Mouse (Mus musculus): ENCODE measurements around the gene Nsd2. TPM values are rescaled to one million over a fixed set of nuclear protein-coding genes. Genes with fewer than 3 reads are reported as not detected.

Nsd2 gene
- 100 to 1,000 TPM; 118 to 119 TPM for total RNA-seq (2021)
- long read RNA-seq, full-length matches to known transcripts, result 1 of 40 reads
- long read RNA-seq, partial matches to known transcripts, result 6 of 40 reads
- long read RNA-seq, other reads (novel, unspliced or antisense), result 33 of 40 reads

GRCm38 (mm10) chr5:33819876-33820732 is at the start of gene Nsd2:
Nsd2 (plus strand) TSS chr5:33820725.
- DNase-seq (ENCODE audit: low spot score in 2 of 2), result peak; percentile 90 to 93

GRCm38 (mm10) chr5:33777195-33777594 is 43.3 kb upstream of the Nsd2 start:
- DNase-seq (ENCODE audit: low spot score in 2 of 2), result no peak

- no peak for DNase-seq (ENCODE audit: low spot score in 2 of 2)
Measured at GRCm38 (mm10) chr5:33781964-33782344, 38.6 kb upstream of the Nsd2 start.

GRCm38 (mm10) chr5:33782345-33782998 is 38.1 kb upstream of the Nsd2 start, which contains the start of gene Letm1:
Letm1 (minus strand) TSS chr5:33782817.
- DNase-seq (ENCODE audit: low spot score in 2 of 2), result peak; percentile 96 to 97

GRCm38 (mm10) chr5:33782999-33783390 is 37.5 kb upstream of the Nsd2 start:
- no peak for DNase-seq (ENCODE audit: low spot score in 2 of 2)

DNA sequence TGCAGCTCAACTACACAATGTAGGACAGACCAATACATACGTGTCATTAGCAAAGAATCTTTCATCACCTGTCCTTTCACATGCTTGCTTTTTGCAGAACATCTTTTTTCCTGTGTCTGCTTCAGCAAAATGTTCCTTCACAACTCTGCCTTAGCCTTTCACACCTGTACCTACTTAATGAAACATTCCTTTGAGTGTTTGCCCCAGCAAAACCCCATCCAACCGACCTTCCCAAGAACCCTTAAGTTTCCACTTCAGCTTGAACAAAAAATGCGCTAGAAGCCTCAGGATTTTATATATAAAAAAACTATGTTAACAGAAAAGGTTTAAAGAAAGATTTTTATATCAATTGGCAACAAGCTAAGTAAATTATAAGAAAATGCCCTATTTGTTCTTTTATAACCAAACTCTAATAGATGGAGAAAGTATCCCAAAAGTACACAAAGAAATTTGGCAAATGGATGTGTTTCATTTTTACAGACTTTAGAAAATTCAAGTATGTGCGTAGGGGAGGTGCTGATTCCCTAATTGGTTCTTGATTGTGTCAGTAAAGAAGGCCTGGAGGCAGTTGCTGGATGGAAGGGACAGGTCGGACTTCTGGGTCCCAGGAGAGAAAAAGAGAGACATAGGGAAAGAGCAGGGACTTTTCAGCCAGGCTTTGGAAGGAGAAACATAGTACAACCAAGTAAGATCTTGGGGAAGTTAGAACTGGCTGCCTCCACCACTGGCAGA is 28.4 kb upstream of the Nsd2 start:
- no peak for DNase-seq (ENCODE audit: low spot score in 2 of 2)

DNA sequence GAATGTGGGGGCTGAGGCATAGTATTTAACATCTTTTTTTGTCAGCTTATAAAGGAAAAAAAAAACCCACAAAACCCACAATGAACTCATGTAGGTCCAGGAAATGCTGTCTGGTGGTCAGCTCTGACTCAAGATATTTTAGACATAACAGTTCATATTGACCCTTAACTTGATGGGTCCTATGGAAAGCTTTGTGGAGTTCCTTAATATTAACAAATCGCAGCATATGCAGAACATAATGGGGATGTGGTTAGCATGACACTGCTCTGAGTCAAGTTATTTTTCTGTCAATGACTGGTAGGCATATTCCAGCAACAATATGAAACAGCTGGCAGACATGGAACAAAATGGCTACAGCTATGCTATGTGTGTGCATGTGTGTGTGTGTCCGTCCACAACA is 17.2 kb upstream of the Nsd2 start:
- no peak for DNase-seq (ENCODE audit: low spot score in 2 of 2)

DNA sequence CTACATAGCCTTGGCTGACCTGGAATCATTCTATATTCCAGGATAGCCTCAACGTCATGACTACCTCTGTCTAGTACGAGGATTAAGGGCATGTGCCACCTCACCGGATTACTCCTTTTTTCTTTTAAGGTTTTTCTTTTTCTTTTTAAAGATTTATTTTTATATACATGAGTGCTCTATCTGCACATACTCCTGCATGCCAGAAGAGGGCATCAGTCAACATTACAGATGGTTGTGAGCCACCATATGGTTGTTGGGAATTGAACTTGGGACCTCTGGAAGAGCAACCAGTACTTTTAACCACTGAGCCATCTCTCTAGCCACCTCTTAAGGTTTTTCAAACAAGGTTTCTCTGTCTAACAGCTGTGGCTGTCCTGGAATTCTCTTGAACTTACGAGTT is 9.0 kb upstream of the Nsd2 start:
- no peak for DNase-seq (ENCODE audit: low spot score in 2 of 2)

- no peak for DNase-seq (ENCODE audit: low spot score in 2 of 2)
Measured at GRCm38 (mm10) chr5:33816008-33816725, 4.4 kb upstream of the Nsd2 start.

DNA sequence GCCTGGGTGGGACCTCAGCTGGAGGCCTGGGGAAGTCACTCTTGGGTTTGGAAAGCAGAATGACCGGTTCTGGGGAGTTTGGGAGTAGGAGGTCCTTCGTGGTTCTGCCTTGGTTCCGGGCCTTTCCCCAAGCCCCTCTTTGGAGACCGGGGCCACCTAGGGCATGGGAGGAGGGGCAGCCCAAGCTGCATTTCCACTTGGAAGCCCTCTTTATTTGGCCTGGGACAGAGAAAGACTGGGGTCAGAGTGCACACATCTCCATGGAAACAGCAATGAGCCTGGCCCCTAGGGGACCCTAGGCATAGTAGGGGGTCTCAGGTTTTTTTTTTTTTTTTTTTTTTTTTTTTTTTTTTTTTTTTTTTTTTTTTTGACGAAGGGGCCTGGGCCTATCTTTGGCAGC is 2.4 kb upstream of the Nsd2 start:
- no peak for DNase-seq (ENCODE audit: low spot score in 2 of 2)

DNA sequence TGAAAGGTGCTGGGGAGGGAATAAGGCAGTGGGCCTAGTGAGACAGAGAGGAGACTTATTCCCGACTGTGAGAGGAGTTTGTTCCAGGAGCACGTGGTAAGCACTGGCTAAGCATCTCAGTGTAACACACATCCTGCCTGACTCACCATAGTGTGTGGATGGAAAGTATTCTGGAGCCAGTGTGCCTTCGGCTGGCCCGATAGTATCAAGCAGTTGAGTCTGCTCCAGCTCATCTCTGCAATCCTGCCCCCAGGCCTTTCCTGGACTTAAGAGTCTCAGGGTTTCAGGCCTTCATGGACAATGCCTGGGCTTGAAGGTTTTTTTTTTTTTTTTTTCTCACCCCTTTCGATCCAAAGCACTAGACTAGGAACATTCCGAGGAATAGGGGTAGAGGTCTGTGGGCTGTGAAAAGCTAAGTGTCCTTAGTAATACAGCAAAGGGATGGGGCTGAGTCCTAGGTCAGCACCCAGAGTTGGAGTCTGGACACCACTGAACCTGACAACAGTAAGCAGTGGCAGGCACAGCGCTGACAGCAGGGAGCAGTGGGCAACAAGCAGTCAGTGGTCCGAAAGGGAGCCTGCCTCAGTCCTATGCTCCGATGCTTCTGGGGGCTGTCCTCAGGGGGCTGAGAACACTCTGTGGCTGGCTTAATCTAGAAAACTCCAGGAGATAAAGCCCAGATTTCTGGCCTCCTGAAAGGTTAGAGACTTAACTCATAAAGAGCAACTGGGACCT is 1.2 kb upstream of the Nsd2 start:
- DNase-seq (ENCODE audit: low spot score in 2 of 2), result peak; percentile 18 to 45

- DNase-seq (ENCODE audit: low spot score in 2 of 2), result peak; percentile 13 to 27
Measured at GRCm38 (mm10) chr5:33820733-33821621, 452 bp downstream of the Nsd2 start.

- no peak for DNase-seq (ENCODE audit: low spot score in 2 of 2)
Measured at GRCm38 (mm10) chr5:33821901-33822427, 1.4 kb downstream of the Nsd2 start.

DNA sequence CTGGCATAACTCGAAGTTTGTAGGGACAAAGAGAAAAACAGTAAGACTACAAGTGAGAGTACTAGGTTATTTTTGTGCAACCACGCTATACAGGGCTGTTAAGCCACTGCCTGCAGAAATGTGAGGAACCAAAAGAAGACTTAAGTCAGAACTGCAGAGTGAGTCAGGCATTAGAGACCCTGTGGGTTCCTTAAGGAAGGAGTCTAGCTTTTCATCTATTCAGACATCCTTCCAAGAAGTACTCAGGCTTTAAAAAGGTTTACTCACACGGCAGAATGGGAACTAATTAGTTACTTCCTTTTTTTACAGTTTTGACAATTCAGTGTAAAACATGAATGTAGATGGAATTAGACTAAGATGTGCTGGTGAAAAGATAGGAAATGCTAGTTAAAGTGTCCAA is 1.9 kb downstream of the Nsd2 start:
- DNase-seq (ENCODE audit: low spot score in 2 of 2), result no peak

DNA sequence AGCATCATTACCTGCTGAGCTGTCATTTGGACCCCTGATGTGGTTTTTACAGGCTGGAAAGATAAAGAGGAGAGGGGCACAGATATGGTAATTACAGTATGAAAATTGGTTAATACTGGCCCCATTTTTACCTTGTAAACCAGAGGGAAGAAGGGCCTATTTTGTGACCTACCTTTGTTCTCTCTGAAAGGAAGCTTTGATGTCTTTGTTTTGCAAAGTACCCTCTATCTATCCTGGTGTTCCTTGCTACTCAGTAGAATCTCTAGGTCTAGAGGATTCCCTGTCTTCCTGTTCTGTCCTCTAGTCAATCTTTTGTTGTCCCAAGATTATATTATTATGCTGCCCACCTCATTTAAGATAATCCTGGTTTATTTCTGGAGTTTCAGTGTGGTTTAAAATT is 5.5 kb downstream of the Nsd2 start:
- DNase-seq (ENCODE audit: low spot score in 2 of 2), result no peak

DNA sequence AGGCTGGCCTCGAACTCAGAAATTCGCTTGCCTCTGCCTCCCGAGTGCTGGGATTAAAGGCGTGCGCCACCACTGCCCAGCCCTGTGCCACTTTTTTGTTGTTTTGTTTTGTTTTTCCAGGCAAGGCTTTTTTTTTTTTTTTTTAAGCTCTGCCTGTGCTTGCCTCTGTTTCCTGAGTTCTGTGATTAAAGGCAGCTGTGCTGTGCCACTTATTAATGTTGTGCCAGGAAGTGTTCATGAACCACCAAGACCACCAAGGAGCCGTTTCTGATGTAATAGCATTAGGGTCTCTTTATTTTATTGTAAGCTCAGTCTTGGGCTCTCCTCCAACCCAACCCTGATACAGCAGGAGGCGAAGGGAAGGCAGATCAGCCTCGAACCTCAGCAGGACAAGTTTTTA is 7.6 kb downstream of the Nsd2 start:
- no peak for DNase-seq (ENCODE audit: low spot score in 2 of 2)

DNA sequence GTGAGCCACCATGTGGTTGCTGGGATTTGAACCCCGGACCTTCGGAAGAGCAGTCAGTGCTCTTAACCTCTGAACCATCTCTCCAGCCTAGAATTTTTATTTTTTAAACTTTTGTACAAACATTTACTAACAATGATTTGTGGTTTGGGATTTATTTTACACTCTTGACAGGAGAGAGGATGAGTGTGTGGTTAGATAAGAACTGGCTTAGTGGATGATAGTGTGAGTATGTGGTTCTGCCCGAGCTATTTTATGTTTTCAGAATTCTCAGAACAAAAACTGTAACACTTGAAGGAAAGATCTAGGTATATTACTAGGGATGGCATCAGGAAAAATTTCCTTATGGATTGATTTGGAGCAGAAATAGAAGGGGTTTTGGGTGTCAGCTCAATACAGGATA is 9.4 kb downstream of the Nsd2 start:
- no peak for DNase-seq (ENCODE audit: low spot score in 2 of 2)

- DNase-seq (ENCODE audit: low spot score in 2 of 2), result no peak
Measured at GRCm38 (mm10) chr5:33830832-33831231, 10.3 kb downstream of the Nsd2 start.

- DNase-seq (ENCODE audit: low spot score in 2 of 2), result no peak
Measured at GRCm38 (mm10) chr5:33841331-33841730, 20.8 kb downstream of the Nsd2 start.
